In genomic region chr1:170907111-170907455, GRCm38 (mm10) we compare ENCODE assay signal across 11 mouse cellular contexts. TPM values are rescaled to one million over a fixed set of nuclear protein-coding genes. Genes with fewer than 3 reads are reported as not detected.
DNase-seq lines count a peak whose midpoint lies in the region; ATAC-seq lines count a peak whose summit lies in the region.
"Had no signal": no experiment of that assay in that cellular context is flagged by ENCODE, and none has a peak within 500 bp of the region (broad histone marks: within the 10 kb centered on the region; RNA-seq: fewer than 3 reads in every experiment).

No protein-coding gene starts in this region.

- ATAC-seq in megakaryocyte, adult 5-6 weeks (ENCODE audit: poor library complexity, severe bottlenecking), result no peak
- ATAC-seq in limb, embryonic 15.5 days (ENCODE audit: insufficient number of reproducible peaks, low FRiP score, low TSS enrichment, low read depth), result no peak
- ATAC-seq in stomach, embryonic 15.5 days (ENCODE audit: insufficient read depth, low FRiP score, low read depth), result no peak

- no peaks in the 10 kb centered on the region for H3K36me3 ChIP-seq in megakaryocyte, embryonic 14.5 days (replicated peaks; ENCODE audit: low read length)
- no peaks in the 10 kb centered on the region for H3K36me3 ChIP-seq in limb, embryonic 15.5 days
- H3K36me3 ChIP-seq in stomach, embryonic 15.5 days, result no peaks in the 10 kb centered on the region

- H3K27ac ChIP-seq in limb, embryonic 15.5 days, result no peak overlapping the region
- no peak overlapping the region for H3K27ac ChIP-seq in stomach, embryonic 15.5 days

- H3K9me3 ChIP-seq in megakaryocyte, embryonic 14.5 days, result no peaks in the 10 kb centered on the region
- H3K9me3 ChIP-seq in limb, embryonic 15.5 days, result no peaks in the 10 kb centered on the region
- no peaks in the 10 kb centered on the region for H3K9me3 ChIP-seq in stomach, embryonic 15.5 days

- H3K9ac ChIP-seq in limb, embryonic 15.5 days, result no peak overlapping the region
- H3K9ac ChIP-seq in stomach, embryonic 15.5 days, result no peak overlapping the region

- DNase-seq in cerebellum, adult 9-10 months, result peak; percentile 38
- DNase-seq in cerebellum, postnatal 36 days, result no peak
- DNase-seq in adrenal gland, adult 18-20 months (ENCODE audit: low spot score in 2 of 2), result no peak
- no peak for DNase-seq in embryo, embryonic 9.5 days (ENCODE audit: extremely low spot score)

- H3K4me3 ChIP-seq in megakaryocyte, embryonic 14.5 days (replicated peaks), result peak overlapping the region; percentile 90
- H3K4me3 ChIP-seq in limb, embryonic 15.5 days, result peak overlapping the region; percentile 42
- peak overlapping the region; percentile 37 for H3K4me3 ChIP-seq in stomach, embryonic 15.5 days (replicated peaks)
- H3K4me3 ChIP-seq: myocyte had no signal

- peaks cover 62% of the 10 kb centered on the region for H3K27me3 ChIP-seq in megakaryocyte, embryonic 14.5 days (replicated peaks)
- H3K27me3 ChIP-seq in limb, embryonic 15.5 days, result peaks cover 51% of the 10 kb centered on the region
- peaks cover 26% of the 10 kb centered on the region for H3K27me3 ChIP-seq in stomach, embryonic 15.5 days (replicated peaks)

- H3K4me1 ChIP-seq in megakaryocyte, embryonic 14.5 days, result peaks cover 32% of the 10 kb centered on the region
- peaks cover 16% of the 10 kb centered on the region for H3K4me1 ChIP-seq in limb, embryonic 15.5 days
- H3K4me1 ChIP-seq in stomach, embryonic 15.5 days, result peaks cover 16% of the 10 kb centered on the region

- 20% methylated on average over 11 of the region's 11 CpGs for WGBS in limb, embryonic 15.5 days
- WGBS in stomach, embryonic 15.5 days, result 30% methylated on average over 11 of the region's 11 CpGs

- H3K4me2 ChIP-seq in limb, embryonic 15.5 days, result peak overlapping the region; percentile 78
- H3K4me2 ChIP-seq in stomach, embryonic 15.5 days, result peak overlapping the region; percentile 78

RNA-seq across cellular contexts. Expression of gene Fcrlb, which starts 5.7 kb away (rescaled TPM):
- polyA plus RNA-seq in megakaryocyte, embryonic 14.5 days (2012; ENCODE audit: insufficient read depth, low replicate concordance), result 1.4 TPM in 1 of 2 replicates, not detected in the other
- total RNA-seq in megakaryocyte, adult 5-6 weeks (2015), result not detected in 2 replicates
- not detected in 2 replicates for total RNA-seq in megakaryocyte, adult 5-6 weeks (2017)
- 0.14 and 0.15 TPM in 2 replicates for polyA plus RNA-seq in limb, embryonic 15.5 days (2015; fragmentation: Nextera tagmentation; extraction: Ambion mirVana)
- 0.17 TPM in 1 of 2 replicates, not detected in the other for polyA plus RNA-seq in stomach, embryonic 15.5 days (2015; fragmentation: Nextera tagmentation; extraction: Ambion mirVana)
- total RNA-seq in adrenal gland, adult 18-20 months (2021), result not detected
- total RNA-seq: adrenal gland, postnatal 14 days; gastrocnemius, postnatal 4 days had no signal

RNA-seq across cellular contexts. Expression of gene Fcrla, which starts 20.3 kb away (rescaled TPM):
- polyA plus RNA-seq in megakaryocyte, embryonic 14.5 days (2012; ENCODE audit: insufficient read depth, low replicate concordance), result not detected in 2 replicates
- total RNA-seq in megakaryocyte, adult 5-6 weeks (2015), result 1.3 and 3.2 TPM in 2 replicates
- 0.40 and 2.7 TPM in 2 replicates for total RNA-seq in megakaryocyte, adult 5-6 weeks (2017)
- polyA plus RNA-seq in limb, embryonic 15.5 days (2015; fragmentation: Nextera tagmentation; extraction: Ambion mirVana), result 0.22 TPM in 1 of 2 replicates, not detected in the other
- 0.21 and 0.23 TPM in 2 replicates for polyA plus RNA-seq in stomach, embryonic 15.5 days (2015; fragmentation: Nextera tagmentation; extraction: Ambion mirVana)
- under 1 TPM in 1 of 2 experiments, not detected in 1; 0.54 TPM for total RNA-seq in adrenal gland, adult 18-20 months (2021)
- polyA plus RNA-seq: myocyte had no signal

RNA-seq across cellular contexts. Expression of gene Dusp12, which starts 21.7 kb away (rescaled TPM):
- polyA plus RNA-seq in megakaryocyte, embryonic 14.5 days (2012; ENCODE audit: insufficient read depth, low replicate concordance), result 2.7 and 7.6 TPM in 2 replicates
- 7.5 and 10.3 TPM in 2 replicates for total RNA-seq in megakaryocyte, adult 5-6 weeks (2015)
- total RNA-seq in megakaryocyte, adult 5-6 weeks (2017), result 5.2 and 5.4 TPM in 2 replicates
- polyA plus RNA-seq in limb, embryonic 15.5 days (2015; fragmentation: Nextera tagmentation; extraction: Ambion mirVana), result 44.5 and 48.3 TPM in 2 replicates
- polyA plus RNA-seq in stomach, embryonic 15.5 days (2015; fragmentation: Nextera tagmentation; extraction: Ambion mirVana), result 47.1 and 47.3 TPM in 2 replicates
- 10 to 100 TPM; 13.5 to 18.2 TPM for total RNA-seq in adrenal gland, adult 18-20 months (2021)

RNA-seq across cellular contexts. Expression of gene Gm26620, which starts 22.2 kb away (rescaled TPM):
- 3.3 and 14.1 TPM in 2 replicates for polyA plus RNA-seq in megakaryocyte, embryonic 14.5 days (2012; ENCODE audit: insufficient read depth, low replicate concordance)
- 1.2 TPM in 1 of 2 replicates, not detected in the other for total RNA-seq in megakaryocyte, adult 5-6 weeks (2015)
- total RNA-seq in megakaryocyte, adult 5-6 weeks (2017), result not detected in 2 replicates
- 0.43 and 0.76 TPM in 2 replicates for polyA plus RNA-seq in limb, embryonic 15.5 days (2015; fragmentation: Nextera tagmentation; extraction: Ambion mirVana)
- polyA plus RNA-seq in stomach, embryonic 15.5 days (2015; fragmentation: Nextera tagmentation; extraction: Ambion mirVana), result 1.1 TPM in 2 replicates
- total RNA-seq in adrenal gland, adult 18-20 months (2021), result under 1 TPM; 0.51 to 0.53 TPM

RNA-seq across cellular contexts. Expression of gene Atf6, which starts 39.5 kb away (rescaled TPM):
- 3.1 and 4.8 TPM in 2 replicates for polyA plus RNA-seq in megakaryocyte, embryonic 14.5 days (2012; ENCODE audit: insufficient read depth, low replicate concordance)
- 35.9 and 38.4 TPM in 2 replicates for total RNA-seq in megakaryocyte, adult 5-6 weeks (2015)
- total RNA-seq in megakaryocyte, adult 5-6 weeks (2017), result 35.1 and 39.4 TPM in 2 replicates
- polyA plus RNA-seq in limb, embryonic 15.5 days (2015; fragmentation: Nextera tagmentation; extraction: Ambion mirVana), result 8.3 and 8.6 TPM in 2 replicates
- polyA plus RNA-seq in stomach, embryonic 15.5 days (2015; fragmentation: Nextera tagmentation; extraction: Ambion mirVana), result 8.9 and 9.5 TPM in 2 replicates
- total RNA-seq in adrenal gland, adult 18-20 months (2021), result 10 to 100 TPM; 34.8 to 36.9 TPM

Comparison
In these comparisons a context has a peak if more than half of its experiments do, and no peak if none do; other contexts are left out.
1. H3K4me3 ChIP-seq: peak in every context shown above with its lines; median percentile 90 in megakaryocyte, embryonic 14.5 days; 42 in limb, embryonic 15.5 days; 37 in stomach, embryonic 15.5 days.